Mouse (Mus musculus): ENCODE results near the gene Rfx4. TPM values are rescaled to one million over a fixed set of nuclear protein-coding genes. Genes with fewer than 3 reads are reported as not detected.

Rfx4 gene
- polyA plus RNA-seq, 1 experiment, result not detected

DNA sequence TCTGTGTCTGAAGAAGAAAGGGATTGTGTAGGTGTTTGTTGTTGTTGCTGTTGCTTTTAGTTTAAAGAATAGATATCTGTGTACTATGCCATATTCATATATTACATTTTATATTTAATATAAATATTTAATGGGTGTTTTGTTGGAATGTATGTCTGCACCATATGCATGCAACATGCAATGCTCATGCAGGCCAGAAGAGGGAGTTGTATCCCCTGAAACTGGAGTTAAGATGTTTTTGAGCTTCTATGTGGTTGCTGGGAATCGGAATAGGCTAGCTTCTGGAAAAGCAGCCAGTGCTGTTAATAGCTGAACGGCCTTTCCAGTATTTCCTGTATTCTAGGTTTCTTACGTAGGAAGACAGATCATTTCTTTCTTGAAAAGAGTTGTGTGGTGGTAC, 189.8 kb downstream of the Rfx4 start:
- no peak overlapping the region for H3K4me3 ChIP-seq (replicated peaks)
- peaks cover 24% of the 10 kb centered on the region for H3K36me3 ChIP-seq (ENCODE audit: control insufficient read depth)
- TF ChIP-seq GATA1 (IDR thresholded peaks at IDR 0.05; ENCODE audit: low read length) (no peak), TAL1 (IDR thresholded peaks at IDR 0.05; ENCODE audit: low read length) (no peak)
- H3K4me1 ChIP-seq (ENCODE audit: control insufficient read depth), result no peaks in the 10 kb centered on the region
- no peaks in the 10 kb centered on the region for H3K27me3 ChIP-seq (ENCODE audit: control insufficient read depth)
- no peaks in the 10 kb centered on the region for H3K9me3 ChIP-seq (ENCODE audit: control insufficient read depth, low read length)

DNA sequence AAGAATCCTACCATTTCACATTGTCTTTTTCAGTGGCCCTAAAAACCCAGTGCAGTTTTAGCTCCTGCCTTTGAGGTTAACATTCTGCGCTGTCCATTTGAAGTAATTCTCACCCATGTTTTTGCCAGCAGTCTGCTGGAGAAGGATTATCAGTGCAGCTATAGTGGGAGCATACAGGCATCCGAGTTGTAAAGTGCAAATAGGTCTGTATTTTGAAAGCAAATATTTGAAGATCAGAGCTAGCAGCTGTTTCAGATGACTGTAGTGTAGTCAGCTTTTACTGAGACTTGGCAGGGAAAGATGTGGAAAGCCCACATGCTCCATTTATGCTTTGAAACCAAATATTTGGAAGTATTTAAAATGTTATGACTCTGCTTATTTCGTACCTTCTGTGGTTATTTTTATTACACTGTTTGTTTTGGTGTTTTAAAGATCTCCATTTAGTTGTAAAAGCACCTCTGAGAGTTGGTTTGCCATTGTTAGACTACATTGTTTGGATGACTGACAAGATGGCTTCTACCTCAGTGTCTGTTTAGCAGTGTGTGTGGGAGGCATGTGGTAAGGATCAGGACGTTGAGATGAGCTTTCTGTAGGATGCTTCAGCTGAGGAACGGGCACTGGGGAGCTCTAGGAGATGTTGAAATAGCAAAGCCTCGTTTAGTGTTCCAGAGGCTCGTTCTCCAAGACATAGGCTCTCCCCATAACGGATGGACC, 193.3 kb downstream of the Rfx4 start:
- Histone ChIP-seq H3K4me3 (replicated peaks) (no peak overlapping the region), H3K27me3 (ENCODE audit: control insufficient read depth) (no peaks in the 10 kb centered on the region), H3K36me3 (ENCODE audit: control insufficient read depth) (peaks cover 34% of the 10 kb centered on the region), H3K9me3 (ENCODE audit: control insufficient read depth, low read length) (no peaks in the 10 kb centered on the region), H3K4me1 (ENCODE audit: control insufficient read depth) (no peaks in the 10 kb centered on the region)
- TF ChIP-seq GATA1 (IDR thresholded peaks at IDR 0.05; ENCODE audit: low read length) (no peak), TAL1 (IDR thresholded peaks at IDR 0.05; ENCODE audit: low read length) (no peak)

- Histone ChIP-seq H3K4me1 (ENCODE audit: control insufficient read depth) (no peaks in the 10 kb centered on the region), H3K9me3 (ENCODE audit: control insufficient read depth, low read length) (no peaks in the 10 kb centered on the region), H3K4me3 (replicated peaks) (no peak overlapping the region), H3K27me3 (ENCODE audit: control insufficient read depth) (no peaks in the 10 kb centered on the region), H3K36me3 (ENCODE audit: control insufficient read depth) (peaks cover 34% of the 10 kb centered on the region)
- no peak for TF ChIP-seq GATA1 (IDR thresholded peaks at IDR 0.05; ENCODE audit: low read length)
- no peak for TF ChIP-seq TAL1 (IDR thresholded peaks at IDR 0.05; ENCODE audit: low read length)
These were observed 193.8 kb downstream of the Rfx4 start for GRCm38 (mm10) chr10:84949684-84950010.

DNA sequence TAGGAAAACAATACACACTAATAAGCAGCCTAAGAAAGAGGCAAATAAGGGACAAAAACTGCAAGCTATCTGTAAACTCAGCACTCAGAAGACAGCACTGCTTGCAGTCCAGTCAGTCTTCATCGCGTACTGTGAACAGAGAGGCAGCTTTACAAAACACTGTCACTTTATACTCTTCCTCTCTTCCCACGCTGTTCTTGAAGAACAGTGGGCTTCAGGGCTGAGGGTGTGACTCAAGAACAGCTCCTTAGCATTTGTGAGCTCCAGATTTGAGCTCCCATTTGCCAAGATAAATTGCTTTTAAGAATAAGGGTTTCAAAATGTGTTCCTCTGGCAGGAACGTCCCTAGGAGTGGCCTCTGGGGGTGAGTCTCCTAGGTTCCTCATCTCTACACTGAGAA, 194.5 kb downstream of the Rfx4 start:
- Histone ChIP-seq H3K27me3 (ENCODE audit: control insufficient read depth) (no peaks in the 10 kb centered on the region), H3K4me1 (ENCODE audit: control insufficient read depth) (no peaks in the 10 kb centered on the region), H3K36me3 (ENCODE audit: control insufficient read depth) (peaks cover 32% of the 10 kb centered on the region), H3K4me3 (replicated peaks) (no peak overlapping the region), H3K9me3 (ENCODE audit: control insufficient read depth, low read length) (no peaks in the 10 kb centered on the region)
- no peak for TF ChIP-seq TAL1 (IDR thresholded peaks at IDR 0.05; ENCODE audit: low read length)
- no peak for TF ChIP-seq GATA1 (IDR thresholded peaks at IDR 0.05; ENCODE audit: low read length)

- H3K27me3 ChIP-seq (ENCODE audit: control insufficient read depth), result no peaks in the 10 kb centered on the region
- H3K9me3 ChIP-seq (ENCODE audit: control insufficient read depth, low read length), result no peaks in the 10 kb centered on the region
- peaks cover 4% of the 10 kb centered on the region for H3K4me1 ChIP-seq (ENCODE audit: control insufficient read depth)
- peaks cover 23% of the 10 kb centered on the region for H3K36me3 ChIP-seq (ENCODE audit: control insufficient read depth)
- TF ChIP-seq TAL1 (IDR thresholded peaks at IDR 0.05; ENCODE audit: low read length), result no peak
- no peak overlapping the region for H3K4me3 ChIP-seq (replicated peaks)
These were observed 198.4 kb downstream of the Rfx4 start for GRCm38 (mm10) chr10:84954236-84954635.

Other genes starting within 250 kb of the Rfx4 start
- 0.04 and 0.11 TPM in 2 replicates for gene Ckap4, start 222.0 kb upstream of the Rfx4 start, polyA plus RNA-seq (2012)
- 0.63 TPM in 2 replicates for gene Tcp11l2, start 179.4 kb upstream of the Rfx4 start, polyA plus RNA-seq (2012)
- gene Polr3b, start 133.8 kb upstream of the Rfx4 start, polyA plus RNA-seq (2012), result 0.27 and 0.47 TPM in 2 replicates
- 0.06 and 0.09 TPM in 2 replicates for gene Ric8b, start 161.6 kb downstream of the Rfx4 start, polyA plus RNA-seq (2012)